Mouse (Mus musculus): Measurements from ENCODE around the gene Fstl3.
"Not testable (repeated sequence)": the region's sequence is repeated elsewhere in the genome, so short reads cannot be mapped to it uniquely, and the experiment has no call there.

Fstl3 gene

GRCm38 (mm10) chr10:79777103-79777531, at the start of gene Fstl3:
TSS of gene Fstl3 (plus strand) at chr10:79777272.
- no peak for DNase-seq

- DNase-seq = no peak
These were observed 48.5 kb upstream of the Fstl3 start for GRCm38 (mm10) chr10:79728323-79729249.

- no peak for DNase-seq
These were observed 47.6 kb upstream of the Fstl3 start for GRCm38 (mm10) chr10:79729357-79729965.

- peak; percentile 44 for DNase-seq
These were observed 44.6 kb upstream of the Fstl3 start for GRCm38 (mm10) chr10:79732500-79732899.

GRCm38 (mm10) chr10:79733847-79734246, 43.2 kb upstream of the Fstl3 start:
- DNase-seq = no peak

- DNase-seq = no peak
These were observed 41.7 kb upstream of the Fstl3 start for GRCm38 (mm10) chr10:79735361-79735760.

- no peak for DNase-seq
These were observed 40.4 kb upstream of the Fstl3 start for GRCm38 (mm10) chr10:79736706-79737105.

- DNase-seq = peak; percentile 45
These were observed 38.8 kb upstream of the Fstl3 start for GRCm38 (mm10) chr10:79738259-79738658.

GRCm38 (mm10) chr10:79739234-79739633, 37.8 kb upstream of the Fstl3 start:
- DNase-seq = no peak

GRCm38 (mm10) chr10:79740863-79741262, 36.2 kb upstream of the Fstl3 start:
- DNase-seq = no peak

GRCm38 (mm10) chr10:79743161-79743560, 33.9 kb upstream of the Fstl3 start:
- DNase-seq = no peak

GRCm38 (mm10) chr10:79743650-79744365, 33.3 kb upstream of the Fstl3 start:
- no peak for DNase-seq

GRCm38 (mm10) chr10:79745411-79745810, 31.7 kb upstream of the Fstl3 start:
- peak; percentile 57 for DNase-seq

GRCm38 (mm10) chr10:79745898-79746773, 30.9 kb upstream of the Fstl3 start, which contains the start of gene Polrmt:
TSS of gene Polrmt (minus strand) at chr10:79746581.
- peak; percentile 99 for DNase-seq

- DNase-seq = peak; percentile 42
These were observed 30.3 kb upstream of the Fstl3 start for GRCm38 (mm10) chr10:79746774-79747151.

GRCm38 (mm10) chr10:79748496-79748895, 28.6 kb upstream of the Fstl3 start:
- DNase-seq = no peak

GRCm38 (mm10) chr10:79754856-79755516, 22.1 kb upstream of the Fstl3 start, which contains the start of gene Fgf22:
TSS of gene Fgf22 (plus strand) at chr10:79755076.
- DNase-seq = peak; percentile 75

GRCm38 (mm10) chr10:79755854-79756253, 21.2 kb upstream of the Fstl3 start:
- no peak for DNase-seq

- DNase-seq = no peak
These were observed 20.4 kb upstream of the Fstl3 start for GRCm38 (mm10) chr10:79756660-79757059.

GRCm38 (mm10) chr10:79759675-79760074, 17.4 kb upstream of the Fstl3 start:
- DNase-seq = not testable (repeated sequence)

GRCm38 (mm10) chr10:79760603-79761143, 16.4 kb upstream of the Fstl3 start:
- no peak for DNase-seq

All from kidney, adult 9 months (tissue).